Mouse (Mus musculus): ENCODE measurements around the gene Frmd4b.

Frmd4b gene

GRCm38 (mm10) chr6:97308562-97308961 is 308.8 kb downstream of the Frmd4b start:
- DNase-seq: no peak

- no peak for DNase-seq
These were observed 310.1 kb downstream of the Frmd4b start for GRCm38 (mm10) chr6:97307231-97307630.

GRCm38 (mm10) chr6:97306351-97306750 is 311.0 kb downstream of the Frmd4b start:
- no peak for DNase-seq

GRCm38 (mm10) chr6:97305491-97305890 is 311.9 kb downstream of the Frmd4b start:
- DNase-seq: no peak

- no peak for DNase-seq
These were observed 312.3 kb downstream of the Frmd4b start for GRCm38 (mm10) chr6:97305010-97305409.

GRCm38 (mm10) chr6:97303277-97304109 is 313.8 kb downstream of the Frmd4b start:
- no peak for DNase-seq

- DNase-seq: no peak
These were observed 315.0 kb downstream of the Frmd4b start for GRCm38 (mm10) chr6:97302303-97302702.

- DNase-seq: no peak
These were observed 316.7 kb downstream of the Frmd4b start for GRCm38 (mm10) chr6:97300659-97301058.

GRCm38 (mm10) chr6:97300180-97300579 is 317.2 kb downstream of the Frmd4b start:
- no peak for DNase-seq

- DNase-seq: no peak
These were observed 320.2 kb downstream of the Frmd4b start for GRCm38 (mm10) chr6:97297151-97297550.

GRCm38 (mm10) chr6:97295866-97296527 is 321.3 kb downstream of the Frmd4b start:
- no peak for DNase-seq

- DNase-seq: no peak
These were observed 321.9 kb downstream of the Frmd4b start for GRCm38 (mm10) chr6:97295416-97295815.

GRCm38 (mm10) chr6:97293667-97294569 is 323.4 kb downstream of the Frmd4b start:
- no peak for DNase-seq

- DNase-seq: no peak
These were observed 324.4 kb downstream of the Frmd4b start for GRCm38 (mm10) chr6:97292894-97293293.

- no peak for DNase-seq
These were observed 325.2 kb downstream of the Frmd4b start for GRCm38 (mm10) chr6:97292096-97292495.

- no peak for DNase-seq
These were observed 326.0 kb downstream of the Frmd4b start for GRCm38 (mm10) chr6:97291159-97291908.

- DNase-seq: no peak
These were observed 326.7 kb downstream of the Frmd4b start for GRCm38 (mm10) chr6:97290687-97291086.

GRCm38 (mm10) chr6:97289838-97290237 is 327.5 kb downstream of the Frmd4b start:
- no peak for DNase-seq

GRCm38 (mm10) chr6:97289316-97289820 is 328.0 kb downstream of the Frmd4b start:
- DNase-seq: no peak

GRCm38 (mm10) chr6:97288047-97288855 is 329.1 kb downstream of the Frmd4b start:
- no peak for DNase-seq

GRCm38 (mm10) chr6:97286332-97286731 is 331.0 kb downstream of the Frmd4b start:
- DNase-seq: no peak
